Mouse (Mus musculus): ENCODE measurements at regions not wholly inside any gene's neighbourhood (a gene's known extent, or its start where the extent isn't known, plus 50 kb on each side); places are given as distances from the start of the nearest gene placed in this dataset.

GRCm38 (mm10) chr6:111621684-111622480 is 651.7 kb upstream of the Lmcd1 start:
- TF ChIP-seq SMC3 (IDR thresholded peaks at IDR 0.05; ENCODE audit: low read depth, low read length) (no peak), ELF1 (IDR thresholded peaks at IDR 0.05; ENCODE audit: low read depth, low read length) (no peak), MAX (IDR thresholded peaks at IDR 0.05; ENCODE audit: low read length) (no peak), CHD1 (IDR thresholded peaks at IDR 0.05; ENCODE audit: low read depth, low read length) (no peak), TCF12 (IDR thresholded peaks at IDR 0.05; ENCODE audit: low read depth, low read length) (no peak), POLR2A (IDR thresholded peaks at IDR 0.05; ENCODE audit: low read depth, low read length) (no peak), ZMIZ1 (IDR thresholded peaks at IDR 0.05; ENCODE audit: low read depth, low read length) (no peak), CTCF (conservative IDR thresholded peaks at IDR 0.05 in 1 of 2, IDR thresholded peaks at IDR 0.05 in 1 of 2; ENCODE audit: low read depth in 2 of 2, low read length in 2 of 2) (no peak), MXI1 (IDR thresholded peaks at IDR 0.05; ENCODE audit: low read depth, low read length) (no peak), CHD2 (IDR thresholded peaks at IDR 0.05; ENCODE audit: low read length) (no peak), IRF4 (IDR thresholded peaks at IDR 0.05; ENCODE audit: low read depth, low read length) (no peak), KAT2A (IDR thresholded peaks at IDR 0.05; ENCODE audit: insufficient replicate concordance, low read length) (no peak)
- Histone ChIP-seq H3K79me2 (replicated peaks; ENCODE audit: control insufficient read depth, extremely low read depth, insufficient read depth, poor library complexity, severe bottlenecking) (no peaks in the 10 kb centered on the region), H3K9ac (ENCODE audit: insufficient read depth, low read depth) (no peak overlapping the region), H3K4me3 (replicated peaks in 1 of 3; ENCODE audit: low read depth in 2 of 3, low read length in 2 of 3, poor library complexity in 1 of 3) (no peak overlapping the region), H3K27me3 (replicated peaks) (no peaks in the 10 kb centered on the region), H3K36me3 (replicated peaks in 1 of 2; ENCODE audit: control insufficient read depth in 1 of 2, insufficient read depth in 1 of 2, low read length in 1 of 2) (no peaks in the 10 kb centered on the region), H3K4me2 (ENCODE audit: insufficient read depth, low read depth, poor library complexity, severe bottlenecking) (no peak overlapping the region), H3K4me1 (ENCODE audit: control insufficient read depth in 1 of 2, insufficient read depth in 2 of 2) (no peaks in the 10 kb centered on the region), H3K9me3 (replicated peaks; ENCODE audit: low read length) (peaks cover 42% of the 10 kb centered on the region), H3K27ac (ENCODE audit: insufficient read depth, low read depth) (no peak overlapping the region)
- no peak for DNase-seq (ENCODE audit: extremely low read depth)
- in situ Hi-C loops (cut with MboI; ENCODE audit: low pct_ligation_motif_present, low pct_unique_long_range_greater_than_20kb, low sequenced_read_pairs): no loop called here
- dilution Hi-C loops (cut with MboI; ENCODE audit: extremely low pct_ligation_motif_present, extremely low pct_unique_long_range_greater_than_20kb, low sequenced_read_pairs): no loop called here

- H3K9ac ChIP-seq (ENCODE audit: insufficient read depth, low read depth): no peak overlapping the region
- in situ Hi-C loops (cut with MboI; ENCODE audit: low pct_ligation_motif_present, low pct_unique_long_range_greater_than_20kb, low sequenced_read_pairs): no loop called here
- H3K9me3 ChIP-seq (replicated peaks; ENCODE audit: low read length): peaks cover 43% of the 10 kb centered on the region
- TF ChIP-seq TCF12 (IDR thresholded peaks at IDR 0.05; ENCODE audit: low read depth, low read length) (no peak), BHLHE40 (IDR thresholded peaks at IDR 0.05; ENCODE audit: low read depth, low read length) (no peak), JUN (IDR thresholded peaks at IDR 0.05; ENCODE audit: insufficient read depth, low read depth, low read length) (no peak), MYC (IDR thresholded peaks at IDR 0.05; ENCODE audit: low read depth, low read length) (no peak), POLR2A (IDR thresholded peaks at IDR 0.05; ENCODE audit: low read depth, low read length) (no peak), ZNF384 (IDR thresholded peaks at IDR 0.05; ENCODE audit: low read depth, low read length) (no peak), NRF1 (IDR thresholded peaks at IDR 0.05; ENCODE audit: low read depth, low read length) (no peak), MAFK (IDR thresholded peaks at IDR 0.05; ENCODE audit: insufficient replicate concordance, low read length) (no peak), ZKSCAN1 (IDR thresholded peaks at IDR 0.05; ENCODE audit: borderline replicate concordance, low read depth, low read length) (no peak), TBP (conservative IDR thresholded peaks at IDR 0.05; ENCODE audit: low read depth, low read length) (no peak), USF1 (IDR thresholded peaks at IDR 0.05; ENCODE audit: low read depth, low read length) (no peak), MAX (IDR thresholded peaks at IDR 0.05; ENCODE audit: low read length) (no peak), RAD21 (IDR thresholded peaks at IDR 0.05; ENCODE audit: low read depth, low read length) (no peak), CTCF (conservative IDR thresholded peaks at IDR 0.05 in 1 of 2, IDR thresholded peaks at IDR 0.05 in 1 of 2; ENCODE audit: low read depth in 2 of 2, low read length in 2 of 2) (no peak), MAZ (IDR thresholded peaks at IDR 0.05; ENCODE audit: low read depth, low read length) (no peak)
- no peak for DNase-seq (ENCODE audit: extremely low read depth)
- H3K27me3 ChIP-seq (replicated peaks): no peaks in the 10 kb centered on the region
- no peak overlapping the region for H3K4me3 ChIP-seq (replicated peaks in 1 of 3; ENCODE audit: low read depth in 2 of 3, low read length in 2 of 3, poor library complexity in 1 of 3)
- no peaks in the 10 kb centered on the region for H3K36me3 ChIP-seq (replicated peaks in 1 of 2; ENCODE audit: control insufficient read depth in 1 of 2, insufficient read depth in 1 of 2, low read length in 1 of 2)
- H3K4me2 ChIP-seq (ENCODE audit: insufficient read depth, low read depth, poor library complexity, severe bottlenecking): no peak overlapping the region
- no peaks in the 10 kb centered on the region for H3K79me2 ChIP-seq (replicated peaks; ENCODE audit: control insufficient read depth, extremely low read depth, insufficient read depth, poor library complexity, severe bottlenecking)
- dilution Hi-C loops (cut with MboI; ENCODE audit: extremely low pct_ligation_motif_present, extremely low pct_unique_long_range_greater_than_20kb, low sequenced_read_pairs): no loop called here
- H3K27ac ChIP-seq (ENCODE audit: insufficient read depth, low read depth): no peak overlapping the region
- H3K4me1 ChIP-seq (ENCODE audit: control insufficient read depth in 1 of 2, insufficient read depth in 2 of 2): no peaks in the 10 kb centered on the region
Measured at GRCm38 (mm10) chr6:111622481-111623139, 650.9 kb upstream of the Lmcd1 start.

All from CH12.LX (cell line).